Mouse (Mus musculus) left cerebral cortex, adult 2 months (tissue): ENCODE data around the gene Immp2l. TPM values are rescaled to one million over a fixed set of nuclear protein-coding genes. Genes with fewer than 3 reads are reported as not detected.
A peak's percentile ranks its signal among the peaks of the same experiment; 100 is the strongest.

Source experiments
- DNase-seq, 2 experiments: peaks; one replicate each; pipeline ENCODE4 v3.0.0; 2021 to 2022; ENCODE audit warnings: low spot score in 2 of 2, mixed read lengths in 1 of 2; ENCODE audit errors: extremely low spot score in 1 of 2
- H3K27ac ChIP-seq: fragments of 200-600 bp; 2 replicates; pipeline ENCODE4 v1.8.1; 2022
- H3K4me3 ChIP-seq: fragments of 200-600 bp; 2 replicates; pipeline ENCODE4 v1.8.1; 2022
- CTCF ChIP-seq: fragments of 200-600 bp; IDR thresholded peaks from 2 replicates; pipeline ENCODE4 v1.8.1; 2022; ENCODE audit warnings: antibody characterized with exemption, mild to moderate bottlenecking, moderate library complexity
- intact Hi-C: fragments of 180-260 bp; cut with DNase I; formaldehyde crosslinking; loops from one replicate; pipeline ENCODE4 v1.15.1; 2025
- total RNA-seq, 2 experiments: library from RNA; stranded (reverse); gene quantifications; 2 replicates each; pipeline ENCODE4 v1.2.3; 2021

Immp2l gene
- total RNA-seq, 2 experiments from 2014 or later: 5.4 to 7.9 TPM

DNA sequence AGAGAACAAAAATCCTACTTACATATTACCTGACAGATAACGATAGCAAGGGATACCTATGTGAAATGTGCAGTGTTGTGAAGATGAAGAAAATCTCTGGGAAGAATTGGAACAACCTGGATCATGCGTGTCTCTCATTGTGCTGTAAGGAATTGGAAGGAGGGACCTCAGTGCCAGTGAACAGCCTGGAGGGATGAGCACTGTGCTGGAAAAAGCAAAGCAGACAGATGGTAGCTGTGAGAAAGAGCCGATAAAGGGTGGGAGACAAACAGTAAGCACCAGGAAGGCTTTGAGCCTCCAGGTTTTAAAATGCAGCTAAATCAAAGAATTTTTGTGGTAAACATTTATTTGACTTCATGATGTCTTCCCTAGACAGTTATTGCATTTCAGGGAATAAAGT lies 591.4 kb downstream of the Immp2l start:
- no peak for TF ChIP-seq CTCF
- peak in 1 of 2 experiments; percentile 12 for DNase-seq

DNA sequence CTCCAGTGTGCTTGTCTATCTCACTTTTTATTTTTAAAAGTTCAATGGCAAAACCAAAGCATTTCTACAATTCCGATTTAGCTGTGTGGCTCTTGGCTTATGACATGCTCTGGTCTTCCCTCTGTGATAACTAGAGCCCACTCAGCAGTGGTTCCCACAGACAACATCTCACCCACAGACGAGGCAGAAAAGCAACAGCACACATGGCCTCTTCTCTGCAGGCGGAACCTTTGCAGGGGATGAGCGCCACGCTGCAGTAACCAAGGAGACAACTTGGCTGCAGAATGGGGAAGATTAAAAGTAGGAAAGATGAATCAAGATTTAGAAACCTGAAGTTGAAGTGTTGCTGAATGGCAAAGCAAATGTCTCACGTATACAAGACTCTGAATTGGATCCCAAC lies 597.5 kb downstream of the Immp2l start:
- DNase-seq: peak; percentile 25 to 34

More for the DNA sequence above, 591.4 kb downstream of the Immp2l start:
- intact Hi-C loops: no loop called here
- Histone ChIP-seq H3K4me3 (no peak overlapping the region), H3K27ac (0 out of 2 replicates have a peak overlapping the region, but pooled peaks have one; percentile 7)

DNA sequence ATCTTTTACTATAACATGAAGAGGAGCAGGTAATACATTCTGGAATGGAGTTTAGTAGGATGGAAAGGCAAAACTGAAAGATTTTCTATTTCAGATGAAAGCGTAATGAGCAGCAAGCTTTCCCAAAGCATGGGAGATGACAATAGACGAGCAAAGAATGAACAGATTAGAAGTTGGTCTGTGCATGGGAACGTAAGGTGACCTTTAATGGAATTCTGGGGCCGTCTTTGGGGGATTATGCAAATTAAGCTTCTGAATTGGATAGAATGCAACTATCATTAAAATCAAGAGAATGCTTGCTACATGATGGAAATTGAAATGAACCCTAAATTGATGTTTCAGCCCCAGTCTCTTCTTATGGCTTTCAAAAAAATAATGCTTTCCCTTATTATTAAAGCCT lies 619.4 kb downstream of the Immp2l start:
- H3K4me3 ChIP-seq: no peak overlapping the region
- intact Hi-C loops: no loop called here
- no peak overlapping the region for H3K27ac ChIP-seq
- TF ChIP-seq CTCF: no peak
- no peak for DNase-seq

More for the DNA sequence above, 597.5 kb downstream of the Immp2l start:
- intact Hi-C loops: no loop called here
- no peak for TF ChIP-seq CTCF
- no peak overlapping the region for H3K27ac ChIP-seq
- H3K4me3 ChIP-seq: no peak overlapping the region

DNA sequence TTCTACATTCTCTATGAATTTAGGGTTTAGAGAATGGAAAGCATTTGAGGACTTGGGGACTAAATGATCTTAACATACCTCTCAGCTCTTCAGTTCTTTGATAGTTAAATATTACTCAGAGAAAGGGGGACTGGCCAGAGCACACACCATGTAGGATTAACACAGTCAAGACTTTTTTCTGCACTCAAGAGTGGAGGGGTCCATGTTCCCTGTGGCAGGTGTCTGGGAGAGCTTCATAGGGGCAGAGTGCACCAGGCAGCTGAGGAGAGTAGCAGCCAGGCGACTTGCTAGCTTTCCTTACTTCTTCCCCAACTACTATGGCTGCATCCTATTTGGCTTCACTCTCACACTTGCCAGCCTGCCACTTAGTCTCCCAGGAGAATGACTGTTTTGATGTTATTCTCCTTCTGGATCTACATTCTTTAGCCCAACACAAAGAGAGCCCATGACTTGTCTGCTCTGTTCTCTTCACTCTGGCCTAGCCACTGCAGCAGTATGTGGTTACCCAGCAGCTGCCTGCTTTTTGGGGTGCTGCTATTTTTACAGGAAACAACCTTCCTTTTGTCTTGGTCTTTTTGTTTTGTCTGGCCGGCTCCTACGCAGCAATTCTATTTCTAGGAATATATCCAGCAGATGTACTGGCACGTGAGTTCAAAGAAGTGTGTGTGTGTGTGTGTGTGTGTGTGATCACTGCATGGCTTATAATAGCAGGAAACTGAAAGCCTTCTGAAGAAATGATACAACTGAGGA lies 621.1 kb downstream of the Immp2l start:
- DNase-seq: peak in 1 of 2 experiments; percentile 13
- intact Hi-C loops: no loop called here
- H3K27ac ChIP-seq: no peak overlapping the region
- no peak overlapping the region for H3K4me3 ChIP-seq
- no peak for TF ChIP-seq CTCF

DNA sequence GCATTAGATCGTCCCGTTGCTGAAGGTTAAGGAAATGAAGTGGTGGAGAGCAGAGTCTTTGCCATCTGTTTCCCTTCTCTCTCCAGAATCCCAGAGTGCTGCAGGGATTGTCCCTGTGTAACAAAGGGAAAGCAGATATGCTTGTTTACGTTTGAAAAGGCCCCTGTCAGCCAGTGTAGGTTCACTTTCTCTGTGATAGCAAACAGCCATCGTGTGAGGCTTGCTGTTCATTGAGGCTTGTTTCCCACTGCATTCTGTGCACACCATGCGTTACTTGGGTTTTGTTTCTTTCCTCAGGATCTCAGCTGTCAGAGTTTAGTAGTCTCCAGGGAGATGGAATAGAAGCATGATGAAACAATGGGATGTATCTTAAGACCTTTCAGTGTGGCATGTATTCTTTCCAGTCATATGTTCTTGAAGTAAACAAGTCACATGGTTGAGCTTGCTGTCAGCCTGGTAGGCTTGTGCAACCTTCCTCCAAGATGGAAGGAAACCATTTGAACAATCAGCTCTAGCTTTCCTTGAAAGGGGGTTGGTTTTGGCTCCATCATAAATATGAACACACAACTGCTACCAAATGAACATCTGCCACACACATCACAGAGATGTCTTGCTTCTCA lies 623.2 kb downstream of the Immp2l start:
- no peak for TF ChIP-seq CTCF
- Histone ChIP-seq H3K4me3 (no peak overlapping the region), H3K27ac (no peak overlapping the region)
- no peak for DNase-seq
- intact Hi-C loops: no loop called here

DNA sequence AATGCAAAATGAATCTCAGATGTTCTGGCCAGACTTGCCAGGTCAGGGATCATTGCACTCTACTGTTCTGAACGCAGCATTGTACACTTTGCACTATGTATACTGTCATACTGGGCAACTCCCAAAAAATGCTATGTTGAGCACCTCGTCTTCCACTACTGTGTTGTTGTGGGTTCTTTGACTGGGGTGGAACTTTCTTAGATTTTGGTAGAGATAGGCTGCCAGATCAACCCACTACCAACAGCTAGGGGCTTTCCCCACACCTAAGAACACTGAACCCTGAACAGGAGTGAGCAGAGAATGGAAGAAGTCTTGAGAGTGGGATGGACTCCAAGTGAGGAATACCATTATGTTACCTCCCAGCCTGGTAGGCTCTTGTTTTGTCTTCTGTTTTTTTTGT lies 623.8 kb downstream of the Immp2l start:
- DNase-seq: no peak
- TF ChIP-seq CTCF: no peak
- intact Hi-C loops: no loop called here
- H3K4me3 ChIP-seq: no peak overlapping the region
- no peak overlapping the region for H3K27ac ChIP-seq

DNA sequence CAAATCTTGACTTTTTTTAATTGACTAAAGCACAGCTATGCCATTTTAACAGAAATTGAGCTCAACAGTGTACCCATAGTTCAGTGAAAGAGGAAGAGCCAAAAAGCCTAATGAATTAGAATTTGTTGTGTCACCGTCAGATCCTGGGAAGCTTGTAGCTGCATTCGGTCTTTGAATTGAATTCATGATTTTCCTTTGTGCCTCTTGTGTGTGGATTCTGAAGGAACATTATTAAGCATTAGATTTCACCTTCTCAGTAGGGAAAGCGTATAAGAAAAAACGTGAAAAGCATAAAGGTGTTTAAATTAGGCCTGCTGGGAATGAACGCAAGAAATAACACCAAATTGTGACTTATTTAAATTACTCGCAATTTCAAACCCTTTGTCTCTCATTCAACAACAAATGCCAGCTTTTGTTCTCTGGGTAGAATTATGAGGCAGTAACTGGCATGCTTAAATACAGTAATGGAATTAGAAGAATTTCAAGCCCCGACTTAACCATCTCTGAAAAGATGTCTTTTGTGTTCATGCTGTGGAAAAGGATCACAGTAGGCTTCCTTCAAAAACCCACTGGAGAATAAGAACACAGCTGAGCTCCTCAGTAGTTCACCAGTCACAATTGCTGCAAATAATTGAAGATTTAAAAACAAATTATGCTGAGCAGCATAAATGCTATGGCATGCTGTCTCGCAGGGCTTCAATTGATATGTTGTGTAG lies 626.1 kb downstream of the Immp2l start:
- no peak for TF ChIP-seq CTCF
- intact Hi-C loops: no loop called here
- DNase-seq: no peak
- Histone ChIP-seq H3K4me3 (no peak overlapping the region), H3K27ac (no peak overlapping the region)

DNA sequence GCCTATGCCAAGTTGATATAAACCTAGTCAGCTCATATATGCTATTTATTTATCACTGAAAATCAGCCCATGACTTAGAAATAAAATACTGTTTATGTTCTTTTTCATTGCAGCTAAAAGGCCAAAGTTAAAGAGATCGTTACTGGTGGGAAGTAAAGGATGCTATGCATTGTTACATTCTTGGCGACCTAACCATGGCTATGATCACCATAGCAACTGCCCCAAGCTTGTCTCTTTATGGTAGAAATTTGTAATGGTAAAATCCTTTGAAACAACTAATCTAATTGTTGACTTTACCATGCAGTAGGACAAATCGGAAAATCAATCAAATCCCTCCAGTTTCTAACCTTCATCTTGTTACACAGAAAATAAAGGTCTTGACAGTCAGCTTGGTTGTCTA lies 644.4 kb downstream of the Immp2l start:
- DNase-seq: no peak
- no peak for TF ChIP-seq CTCF
- no peak overlapping the region for H3K4me3 ChIP-seq
- H3K27ac ChIP-seq: no peak overlapping the region
- intact Hi-C loops: no loop called here

DNA sequence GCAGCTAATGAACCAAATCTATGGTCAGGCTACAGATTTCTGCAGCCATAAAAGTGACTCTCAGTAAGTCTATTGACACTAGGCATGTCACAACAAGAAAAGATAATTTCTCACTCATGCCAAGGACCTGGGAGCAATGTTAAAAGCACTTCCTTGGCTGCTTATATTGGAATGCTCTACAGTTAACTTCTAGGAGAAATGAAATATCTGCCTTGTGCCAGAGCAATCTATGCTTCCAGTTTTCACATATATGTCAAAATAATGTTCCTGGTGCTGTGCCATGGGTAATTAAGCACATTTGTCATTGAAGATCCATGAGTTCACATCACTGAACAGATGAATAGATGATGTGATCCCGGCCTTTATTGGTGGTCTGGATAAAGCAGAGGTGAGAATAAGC lies 645.6 kb downstream of the Immp2l start:
- TF ChIP-seq CTCF: no peak
- intact Hi-C loops: no loop called here
- DNase-seq: no peak
- H3K4me3 ChIP-seq: no peak overlapping the region
- H3K27ac ChIP-seq: no peak overlapping the region

DNA sequence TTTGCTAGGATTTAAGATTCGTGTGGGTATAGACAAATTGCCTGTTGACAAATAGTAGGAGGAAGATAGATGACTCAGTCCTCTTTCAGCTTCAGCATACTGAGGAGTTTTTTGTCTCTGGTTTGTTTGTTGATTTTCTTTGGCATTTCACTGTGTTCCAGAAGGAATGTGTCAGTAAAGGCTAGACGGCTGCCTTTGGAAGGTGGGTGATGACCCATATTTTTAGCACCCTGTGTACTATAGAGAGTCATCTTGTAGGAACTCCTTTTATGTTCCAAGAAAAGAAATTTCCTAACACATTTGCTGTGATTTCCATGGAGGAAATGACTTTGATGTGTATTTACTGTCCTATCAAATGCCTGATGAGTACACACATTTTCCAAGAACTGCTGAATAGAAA lies 651.0 kb downstream of the Immp2l start:
- no peak for TF ChIP-seq CTCF
- Histone ChIP-seq H3K4me3 (no peak overlapping the region), H3K27ac (no peak overlapping the region)
- DNase-seq: no peak
- intact Hi-C loops: loop anchor here (10.0 kb wide), 1 partner anchor 840 kb away; no protein-coding TSS in a partner anchor

DNA sequence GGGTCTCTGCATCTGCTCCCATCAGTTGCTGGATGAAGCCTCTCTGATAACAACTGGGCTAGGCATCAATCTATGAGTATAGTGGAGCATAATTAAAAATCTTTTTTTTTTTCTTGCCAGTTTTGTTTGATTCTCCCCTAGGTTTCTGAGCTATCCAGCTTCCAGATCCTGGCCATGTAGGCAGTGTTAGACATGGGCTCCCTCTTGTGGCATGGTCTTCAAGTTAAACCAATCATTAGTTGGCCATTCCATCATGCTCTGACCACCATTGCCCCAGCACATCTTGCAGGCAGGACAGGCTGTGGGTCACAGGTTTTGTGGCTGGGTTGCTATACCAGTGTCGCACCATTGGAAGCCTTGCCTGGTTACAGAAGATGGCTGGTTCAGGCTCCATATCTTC lies 656.3 kb downstream of the Immp2l start:
- peak; percentile 55 for TF ChIP-seq CTCF
- Histone ChIP-seq H3K4me3 (no peak overlapping the region), H3K27ac (no peak overlapping the region)
- intact Hi-C loops: loop anchor here (2.0 kb wide), 1 partner anchor 193 kb away; the partner anchor contains the start of gene Lrrn3
- no peak for DNase-seq

DNA sequence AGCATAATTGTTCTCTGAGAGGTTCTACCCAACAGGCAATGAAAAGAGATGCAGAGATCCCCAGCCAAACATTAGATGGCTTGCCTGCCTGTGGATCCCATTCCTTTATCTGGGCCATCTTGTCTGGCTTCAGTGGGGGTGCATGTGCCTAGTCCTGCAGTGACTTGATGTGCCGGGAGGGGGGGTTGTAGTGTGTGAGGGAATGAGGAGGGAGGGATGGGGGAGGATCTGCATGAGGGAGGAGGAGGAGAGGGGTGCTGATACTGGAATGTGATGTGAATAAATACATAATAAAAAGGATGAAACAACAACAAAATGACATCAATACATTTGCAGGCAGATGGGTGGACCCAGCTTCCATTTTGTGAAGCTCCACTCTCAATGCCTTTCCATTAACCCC lies 658.3 kb downstream of the Immp2l start:
- no peak overlapping the region for H3K4me3 ChIP-seq
- DNase-seq: no peak
- intact Hi-C loops: no loop called here
- no peak for TF ChIP-seq CTCF
- no peak overlapping the region for H3K27ac ChIP-seq
